Mouse (Mus musculus): Measurements from ENCODE around the gene Plod3.

GRCm38 (mm10) chr5:136953015-136953414 lies 33.8 kb upstream of the Plod3 start, which contains the start of gene Fis1:
- TF ChIP-seq CTCF (IDR thresholded peaks at IDR 0.05; ENCODE audit: low read depth) (no peak), EP300 (IDR thresholded peaks at IDR 0.05; ENCODE audit: low read depth) (no peak)
